Mouse (Mus musculus) cerebellum, postnatal 4 days (tissue): ENCODE measurements around the gene Gm16181.
"Not testable (repeated sequence)": the region's sequence is repeated elsewhere in the genome, so short reads cannot be mapped to it uniquely, and the experiment has no call there.

Experiments used
- DNase-seq, 2 experiments: peaks; one replicate each; pipeline ENCODE4 v3.0.0; 2022; ENCODE audit warnings: low spot score in 2 of 2, mixed read lengths in 1 of 2

Gm16181 gene

GRCm38 (mm10) chr17:35232043-35232442, 11.4 kb downstream of the Gm16181 start:
- peak; percentile 82 to 88 for DNase-seq

GRCm38 (mm10) chr17:35232659-35233058, 12.0 kb downstream of the Gm16181 start:
- no peak for DNase-seq

GRCm38 (mm10) chr17:35233114-35233980, 12.7 kb downstream of the Gm16181 start, which contains the start of gene Atp6v1g2:
TSS of gene Atp6v1g2 (plus strand) at chr17:35233660.
- DNase-seq: no peak

- DNase-seq: not testable (repeated sequence)
Observed at GRCm38 (mm10) chr17:35234090-35234489, 13.5 kb downstream of the Gm16181 start.

- DNase-seq: no peak
Observed at GRCm38 (mm10) chr17:35234903-35235302, 14.3 kb downstream of the Gm16181 start.

- peak; percentile 57 to 85 for DNase-seq
Observed at GRCm38 (mm10) chr17:35235614-35236389, 15.2 kb downstream of the Gm16181 start, which contains the start of gene Nfkbil1. TSS of gene Nfkbil1 (minus strand) at chr17:35235792.

- peak; percentile 100 for DNase-seq
Observed at GRCm38 (mm10) chr17:35236390-35236746, 15.7 kb downstream of the Gm16181 start.

GRCm38 (mm10) chr17:35236996-35237395, 16.4 kb downstream of the Gm16181 start:
- no peak for DNase-seq

GRCm38 (mm10) chr17:35237504-35237903, 16.9 kb downstream of the Gm16181 start:
- DNase-seq: no peak

- no peak for DNase-seq
Observed at GRCm38 (mm10) chr17:35239700-35240099, 19.1 kb downstream of the Gm16181 start.

- no peak for DNase-seq
Observed at GRCm38 (mm10) chr17:35240384-35241304, 20.0 kb downstream of the Gm16181 start.

- DNase-seq: peak; percentile 95
Observed at GRCm38 (mm10) chr17:35241305-35242014, 20.8 kb downstream of the Gm16181 start, which contains the start of gene Ddx39b. TSS of gene Ddx39b (plus strand) at chr17:35241746.

GRCm38 (mm10) chr17:35242015-35242941, 21.6 kb downstream of the Gm16181 start:
- DNase-seq: peak in 1 of 2 experiments; percentile 63

- DNase-seq: peak in 1 of 2 experiments; percentile 72
Observed at GRCm38 (mm10) chr17:35243086-35243485, 22.5 kb downstream of the Gm16181 start.

- no peak for DNase-seq
Observed at GRCm38 (mm10) chr17:35244999-35245398, 24.4 kb downstream of the Gm16181 start.

- DNase-seq: no peak
Observed at GRCm38 (mm10) chr17:35245731-35246623, 25.3 kb downstream of the Gm16181 start.

GRCm38 (mm10) chr17:35247144-35247543, 26.5 kb downstream of the Gm16181 start:
- no peak for DNase-seq

- DNase-seq: no peak
Observed at GRCm38 (mm10) chr17:35248986-35249385, 28.4 kb downstream of the Gm16181 start.
